Comparison of ENCODE assay signal across 8 mouse cellular contexts in genomic region chr12:5373641-5374195, GRCm38 (mm10). TPM values are rescaled to one million over a fixed set of nuclear protein-coding genes. Genes with fewer than 3 reads are reported as not detected.
A peak's percentile ranks its signal among the peaks of the same experiment; 100 is the strongest.
DNase-seq lines count a peak whose midpoint lies in the region; ATAC-seq and TF ChIP-seq lines count a peak whose summit lies in the region.

No protein-coding gene starts in this region.

- no peaks in the 10 kb centered on the region for H3K4me1 ChIP-seq in thymus, adult 2 months (replicated peaks; ENCODE audit: control insufficient read depth, insufficient read depth, low read length)
- H3K4me1 ChIP-seq in kidney, postnatal 0 days (replicated peaks; ENCODE audit: insufficient read depth, low read length) = peaks cover 19% of the 10 kb centered on the region; the same call in 1 of the 2 replicates
- H3K4me1 ChIP-seq in midbrain, embryonic 12.5 days = peaks cover 29% of the 10 kb centered on the region

- peak overlapping the region; percentile 100 for H3K4me2 ChIP-seq in kidney, postnatal 0 days (ENCODE audit: low read length)
- H3K4me2 ChIP-seq in midbrain, embryonic 12.5 days (replicated peaks) = peak overlapping the region; percentile 97

- H3K27me3 ChIP-seq in thymus, adult 2 months (ENCODE audit: control insufficient read depth, insufficient read depth, low read length) = peaks cover 8% of the 10 kb centered on the region; the same call in 1 of the 2 replicates
- peaks cover 3% of the 10 kb centered on the region for H3K27me3 ChIP-seq in kidney, postnatal 0 days (ENCODE audit: insufficient read depth, low read length)
- H3K27me3 ChIP-seq in midbrain, embryonic 12.5 days = peaks cover 32% of the 10 kb centered on the region

- ATAC-seq in kidney, postnatal 0 days (replicated peaks; ENCODE audit: low FRiP score, low read depth) = no peak
- ATAC-seq in midbrain, embryonic 12.5 days (ENCODE audit: low FRiP score, low read depth) = no peak

- no peak overlapping the region for H3K27ac ChIP-seq in thymus, adult 2 months (ENCODE audit: control insufficient read depth, insufficient read depth, low read length)
- no peak overlapping the region for H3K27ac ChIP-seq in kidney, postnatal 0 days
- peak overlapping the region; percentile 92 for H3K27ac ChIP-seq in midbrain, embryonic 12.5 days (replicated peaks)

- H3K36me3 ChIP-seq in thymus, adult 2 months (ENCODE audit: control insufficient read depth, insufficient read depth, low read length) = no peaks in the 10 kb centered on the region
- H3K36me3 ChIP-seq in kidney, postnatal 0 days (ENCODE audit: insufficient read depth, low read length) = no peaks in the 10 kb centered on the region
- H3K36me3 ChIP-seq in midbrain, embryonic 12.5 days = no peaks in the 10 kb centered on the region

- H3K9ac ChIP-seq in kidney, postnatal 0 days (ENCODE audit: low read depth, low read length) = no peak overlapping the region
- H3K9ac ChIP-seq in midbrain, embryonic 12.5 days (replicated peaks) = peak overlapping the region; percentile 85

- WGBS in thymus, adult 2 months = 5% methylated on average over 42 of the region's 42 CpGs
- WGBS in kidney, postnatal 0 days = 0% methylated on average over 42 of the region's 42 CpGs
- WGBS in midbrain, embryonic 12.5 days = under 1% methylated on average over 42 of the region's 42 CpGs

- no peak for DNase-seq in thymus, adult 2 months
- no peak for DNase-seq in thymus, adult 18-20 months
- peak; percentile 72 for DNase-seq in embryo, embryonic 11 days
- peak; percentile 2 for DNase-seq in heart, adult 8-10 months (ENCODE audit: low spot score)
- DNase-seq in kidney, postnatal 0 days (ENCODE audit: low spot score) = peak; percentile 35
- peak; percentile 5 to 10 for DNase-seq in urinary bladder, postnatal 36 days (ENCODE audit: low spot score in 2 of 2)
- no peak for DNase-seq in adipocyte (ENCODE audit: low spot score)

- no peak for TF ChIP-seq CTCF in thymus, adult 2 months (IDR thresholded peaks at IDR 0.05; ENCODE audit: borderline replicate concordance, control insufficient read depth, extremely low read depth, insufficient read depth, low read length, poor library complexity)
- TF ChIP-seq CTCF in kidney, postnatal 0 days (IDR thresholded peaks at IDR 0.05; ENCODE audit: low read depth) = no peak

- TF ChIP-seq POLR2A in thymus, adult 2 months (IDR thresholded peaks at IDR 0.05; ENCODE audit: control insufficient read depth, extremely low read depth, insufficient read depth, low read length, poor library complexity) = no peak

- H3K4me3 ChIP-seq in thymus, adult 2 months (ENCODE audit: control insufficient read depth, insufficient read depth, low read length) = peak overlapping the region; percentile 23
- peak overlapping the region; percentile 77 for H3K4me3 ChIP-seq in kidney, postnatal 0 days (replicated peaks; ENCODE audit: low read depth, low read length)
- peak overlapping the region; percentile 59 for H3K4me3 ChIP-seq in midbrain, embryonic 12.5 days

- H3K9me3 ChIP-seq in kidney, postnatal 0 days (replicated peaks; ENCODE audit: low read length) = no peaks in the 10 kb centered on the region
- no peaks in the 10 kb centered on the region for H3K9me3 ChIP-seq in midbrain, embryonic 12.5 days

RNA-seq across cellular contexts. Expression of gene Klhl29, which starts 1.8 kb away (rescaled TPM):
- polyA plus RNA-seq in thymus, adult 2 months (2012; rRNA removed) = 6.1 and 6.7 TPM in 2 replicates
- total RNA-seq in heart, adult 8-10 months (2022) = under 1 TPM; 0.24 to 0.72 (median 0.39) TPM
- polyA plus RNA-seq in kidney, postnatal 0 days (2015; fragmentation: Nextera tagmentation; extraction: Ambion mirVana) = 0.30 and 0.40 TPM in 2 replicates
- polyA plus RNA-seq in midbrain, embryonic 12.5 days (2016; fragmentation: Nextera tagmentation; extraction: Ambion mirVana) = 3.3 and 4.1 TPM in 2 replicates

Comparison
In these comparisons a context has a peak if more than half of its experiments do, and no peak if none do; other contexts are left out.
1. DNase-seq: peak in embryo, embryonic 11 days (single experiment), heart, adult 8-10 months (single experiment), kidney, postnatal 0 days (single experiment) and urinary bladder, postnatal 36 days (2 of 2); none in thymus, adult 2 months (single experiment), thymus, adult 18-20 months (0 of 2) and adipocyte (single experiment).
2. H3K4me3 ChIP-seq: peak in every context shown above with its lines; median percentile 77 in kidney, postnatal 0 days; 59 in midbrain, embryonic 12.5 days; 23 in thymus, adult 2 months.